Mouse (Mus musculus) right cerebral cortex, adult 18-20 months (tissue): Measurements from ENCODE around the gene Gm5148.

Source experiments
- DNase-seq: peaks from one replicate; pipeline ENCODE4 v3.0.0; 2022; ENCODE audit warnings: mixed read lengths

The Gm5148 gene

DNA sequence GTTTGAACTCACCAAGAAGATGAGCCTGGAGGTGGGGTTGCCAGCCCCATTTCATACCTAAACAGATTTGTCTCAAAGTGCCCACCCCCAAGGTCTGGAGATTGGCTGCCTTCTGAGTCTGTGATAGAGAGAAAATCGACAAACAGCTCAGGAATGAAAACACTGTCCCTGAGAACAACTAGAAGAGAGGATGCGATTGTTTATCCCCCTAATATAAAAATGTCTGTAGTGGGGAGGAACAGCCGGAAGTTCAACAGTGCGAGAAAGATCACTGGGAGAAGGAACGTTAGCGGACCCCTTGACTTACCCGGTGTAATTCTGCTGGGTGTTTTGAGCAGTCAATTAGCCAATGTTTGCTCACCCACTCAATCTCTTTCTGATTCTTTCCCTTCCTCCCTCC lies 38.1 kb downstream of the Gm5148 start:
- no peak for DNase-seq

DNA sequence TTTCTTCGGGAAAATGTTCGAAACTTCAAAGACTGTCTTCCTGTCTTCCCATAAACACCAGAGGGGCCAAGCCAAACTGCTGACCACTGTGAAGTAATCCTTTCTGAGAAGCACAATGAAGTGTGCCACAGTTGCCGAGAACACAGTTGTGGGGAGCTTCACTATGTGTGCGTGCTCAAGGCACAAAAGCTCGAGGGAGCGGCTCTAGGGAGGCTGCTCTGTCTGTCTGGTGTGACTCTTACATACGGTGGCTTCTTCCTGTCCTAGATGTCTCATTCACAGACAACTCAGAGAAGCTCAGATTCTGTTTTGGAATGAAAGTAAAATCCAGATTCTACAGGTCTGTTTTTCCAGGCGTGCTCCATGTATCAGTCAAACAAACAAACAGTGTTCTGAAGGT lies 48.0 kb downstream of the Gm5148 start:
- DNase-seq = no peak

DNA sequence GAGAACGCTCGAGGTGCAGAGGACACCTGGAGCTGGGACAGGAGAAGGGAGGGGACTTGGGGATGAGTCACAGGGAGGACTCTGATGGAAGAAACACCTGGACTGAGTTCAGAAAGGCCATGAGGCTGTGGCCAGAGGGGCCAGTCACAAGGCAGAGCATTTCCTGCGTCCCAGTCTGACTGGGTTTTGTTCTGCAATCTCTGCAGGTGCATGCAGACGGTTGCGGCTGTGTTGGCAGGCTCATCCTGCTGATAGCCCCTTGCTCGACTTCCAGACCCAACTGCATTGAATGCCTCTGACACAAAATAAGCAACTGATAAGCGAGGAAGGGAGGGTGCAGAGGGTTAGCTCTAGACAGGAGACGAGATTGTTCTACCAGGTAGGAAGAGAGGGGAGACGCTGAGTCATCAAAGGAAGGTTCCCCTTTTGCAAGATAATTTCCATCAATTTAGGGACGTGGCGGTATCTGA lies 49.2 kb downstream of the Gm5148 start:
- no peak for DNase-seq

DNA sequence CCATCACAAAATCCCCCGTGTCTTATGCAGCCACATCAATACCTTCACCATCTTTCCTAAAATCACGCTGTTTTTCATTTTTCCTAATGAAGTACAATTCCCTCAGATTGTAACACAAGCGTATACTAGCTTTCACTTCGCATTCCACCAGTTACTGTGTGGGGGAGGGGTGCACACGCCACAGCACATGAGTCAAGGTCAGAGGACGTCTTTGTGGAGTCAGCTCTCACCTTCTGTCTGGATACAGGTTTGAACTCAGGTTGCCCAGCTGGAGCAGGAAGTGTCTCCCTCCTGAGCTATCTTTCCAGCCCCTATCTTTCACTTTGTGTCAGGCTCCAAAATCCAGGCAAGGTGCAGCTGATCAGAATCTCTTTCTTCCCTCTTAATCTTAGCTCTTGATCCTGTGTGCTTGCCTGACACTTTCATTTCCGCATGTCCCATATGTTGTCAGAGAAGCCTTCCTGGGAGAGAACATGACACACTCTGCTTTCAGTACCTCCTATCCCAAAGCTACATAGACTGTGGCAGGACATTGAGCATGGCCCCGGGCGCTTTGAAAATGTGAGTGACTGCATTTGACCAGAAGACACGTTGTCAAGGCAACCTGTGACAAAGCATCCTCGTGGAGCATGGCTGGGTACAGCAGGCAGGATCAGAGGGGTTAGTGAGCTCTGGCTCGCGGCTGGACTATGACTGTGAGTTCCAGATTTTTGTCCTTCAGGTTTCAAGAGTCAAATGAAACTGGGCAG lies 50.6 kb downstream of the Gm5148 start:
- no peak for DNase-seq

DNA sequence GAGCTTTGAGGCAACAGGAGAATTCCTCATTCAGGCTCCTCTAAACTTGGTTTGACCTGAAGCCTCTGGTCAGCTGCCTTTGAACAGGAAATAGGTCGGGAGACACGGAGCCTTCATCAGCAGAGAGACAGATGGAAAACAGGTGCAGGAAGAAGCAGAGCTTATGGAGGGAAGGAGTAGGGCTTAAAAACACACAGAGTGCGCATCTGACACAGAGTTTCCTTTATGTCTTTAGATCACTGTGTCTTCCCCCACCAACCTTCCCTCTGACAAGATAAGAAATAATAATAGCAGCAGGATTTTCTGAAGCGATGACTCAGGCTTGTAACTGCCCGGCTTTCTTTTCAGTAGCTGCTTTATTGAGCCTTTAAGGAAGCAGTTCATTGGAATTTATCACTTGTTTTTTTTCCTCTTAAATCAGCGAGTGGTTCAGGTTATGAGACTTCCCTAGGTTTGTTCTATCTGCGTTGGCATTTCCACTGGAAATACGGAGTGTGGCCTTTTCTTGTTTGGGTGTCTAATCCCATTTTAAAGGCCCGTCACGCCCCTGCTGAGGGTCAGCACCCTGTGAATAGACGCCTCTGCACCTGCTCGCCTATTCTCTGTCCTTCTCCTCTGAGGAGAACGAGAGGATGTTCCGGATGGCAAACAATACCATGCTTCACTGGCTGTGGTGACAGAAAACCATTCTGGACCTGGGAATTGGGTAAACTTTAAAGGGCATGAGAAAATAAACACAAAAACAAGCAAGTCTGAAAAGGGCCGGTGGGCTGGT lies 51.8 kb downstream of the Gm5148 start:
- DNase-seq = no peak

DNA sequence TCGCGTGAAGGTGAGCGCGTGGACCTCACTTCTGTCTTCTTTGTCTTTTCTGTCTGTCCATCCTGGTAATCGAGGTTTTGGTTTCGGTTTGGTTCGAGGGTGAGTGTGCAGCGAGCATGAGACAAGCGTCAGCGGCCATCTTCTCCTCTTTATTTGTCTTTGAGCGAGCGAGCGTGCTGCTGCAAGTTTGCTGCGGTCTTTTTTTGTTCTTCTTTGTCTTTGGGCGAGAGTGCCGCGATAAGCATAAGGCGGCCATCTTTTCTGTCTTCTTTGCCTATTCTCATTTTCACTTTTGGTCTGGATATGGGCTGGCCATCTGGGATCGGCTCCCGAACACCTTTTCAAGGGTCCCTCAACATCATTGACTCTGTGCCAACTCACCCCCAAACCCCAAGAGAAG lies 55.2 kb downstream of the Gm5148 start:
- no peak for DNase-seq

DNA sequence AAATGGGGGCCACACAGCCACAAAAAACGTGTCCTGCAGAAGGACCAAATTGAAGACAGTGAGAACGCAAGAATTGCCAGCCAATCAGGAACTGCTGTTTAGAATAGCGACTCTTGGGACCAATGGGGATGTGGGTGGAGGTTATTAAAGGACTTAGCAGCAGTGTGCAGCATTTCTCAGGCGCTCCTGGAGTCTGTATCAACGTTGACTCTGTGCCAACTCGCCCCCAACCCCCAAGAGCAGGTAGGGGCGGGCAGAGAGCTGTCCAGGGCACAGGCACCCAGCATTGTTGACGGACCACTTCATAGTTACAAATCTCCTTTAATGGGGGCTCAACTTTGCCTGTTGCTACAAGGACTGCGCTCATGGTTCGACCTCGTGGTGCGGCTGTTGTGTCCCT lies 55.6 kb downstream of the Gm5148 start:
- DNase-seq = no peak

DNA sequence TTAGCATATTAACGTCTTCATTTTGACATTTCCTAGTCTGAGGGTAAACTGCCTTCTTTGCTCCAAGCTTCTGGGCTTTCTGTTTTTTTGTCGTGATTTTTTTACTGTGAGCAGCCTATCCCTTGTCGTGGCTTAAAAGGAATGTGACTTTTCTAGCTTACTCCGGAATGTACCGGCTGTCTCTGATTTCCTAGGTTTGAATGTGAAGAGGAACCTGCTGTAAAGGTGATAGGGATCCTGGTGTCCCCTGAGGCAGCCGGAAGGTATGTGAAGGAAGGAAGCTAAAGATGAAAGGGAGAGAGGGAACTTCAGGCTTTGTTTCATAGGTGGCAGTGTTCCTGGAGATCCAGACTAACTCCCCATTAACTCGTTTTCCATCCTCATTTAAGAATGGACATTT lies 56.6 kb downstream of the Gm5148 start:
- DNase-seq = no peak

DNA sequence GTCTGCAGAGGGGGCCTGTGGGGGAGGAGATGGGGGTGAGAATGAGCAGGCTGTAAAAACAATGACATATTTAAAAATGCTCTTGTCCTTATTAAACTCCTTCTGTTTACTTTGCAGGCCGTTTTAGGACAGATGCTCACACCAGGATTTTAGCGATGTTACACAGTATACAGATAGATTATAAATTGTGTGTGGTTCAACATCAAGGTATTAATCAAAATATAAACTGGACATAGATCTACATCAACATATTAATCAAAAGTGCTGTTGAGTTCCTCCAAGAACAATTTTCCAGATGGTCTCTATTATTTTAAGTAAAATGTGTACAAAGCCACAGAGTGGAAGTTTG lies 57.2 kb downstream of the Gm5148 start:
- no peak for DNase-seq

DNA sequence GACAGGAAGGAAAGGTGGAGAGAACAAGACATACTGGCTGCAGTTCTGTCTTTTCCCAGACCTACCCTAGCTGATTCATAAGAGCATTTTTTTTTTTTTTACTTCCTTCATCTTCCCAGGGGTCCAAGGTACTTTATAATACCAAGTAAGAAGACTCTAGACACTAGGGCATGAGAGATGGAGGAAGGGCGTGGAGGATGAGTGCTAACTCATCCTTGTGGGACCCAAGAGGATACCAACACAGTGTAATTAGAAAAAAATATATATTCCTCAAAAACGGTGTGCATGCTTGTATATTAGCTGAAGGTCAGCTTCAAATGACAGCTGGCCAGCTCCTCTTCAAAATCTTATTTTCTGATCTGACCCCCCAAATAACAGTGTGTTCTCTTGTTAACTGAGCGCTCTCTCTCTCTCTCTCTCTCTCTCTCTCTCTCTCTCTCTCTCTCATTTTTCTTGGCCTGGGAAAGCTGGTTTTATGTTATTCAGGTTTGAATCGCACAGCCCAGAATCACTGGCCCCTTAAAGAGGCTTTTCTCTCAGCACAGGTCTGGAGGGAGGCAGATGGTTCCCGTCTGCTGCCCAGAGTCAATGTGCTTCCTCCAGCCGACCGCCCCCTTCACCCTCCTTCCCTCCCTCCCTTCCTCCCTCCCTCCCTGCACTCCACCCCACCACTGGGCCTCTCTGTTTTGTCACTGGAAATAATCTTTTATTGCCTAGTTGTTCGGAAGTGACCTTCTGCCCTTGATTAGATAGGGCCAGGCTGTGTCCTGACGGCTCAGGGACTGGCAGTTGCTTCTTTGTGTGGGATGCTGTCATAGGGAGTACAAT lies 57.8 kb downstream of the Gm5148 start:
- DNase-seq = no peak
